Mouse (Mus musculus): ENCODE data around the gene Kat6b. TPM values are rescaled to one million over a fixed set of nuclear protein-coding genes. Genes with fewer than 3 reads are reported as not detected.
A peak's percentile ranks its signal among the peaks of the same experiment; 100 is the strongest.

Gene Kat6b
- total RNA-seq, 2 experiments from 2014 or later: 39.2 to 39.3 TPM

DNA sequence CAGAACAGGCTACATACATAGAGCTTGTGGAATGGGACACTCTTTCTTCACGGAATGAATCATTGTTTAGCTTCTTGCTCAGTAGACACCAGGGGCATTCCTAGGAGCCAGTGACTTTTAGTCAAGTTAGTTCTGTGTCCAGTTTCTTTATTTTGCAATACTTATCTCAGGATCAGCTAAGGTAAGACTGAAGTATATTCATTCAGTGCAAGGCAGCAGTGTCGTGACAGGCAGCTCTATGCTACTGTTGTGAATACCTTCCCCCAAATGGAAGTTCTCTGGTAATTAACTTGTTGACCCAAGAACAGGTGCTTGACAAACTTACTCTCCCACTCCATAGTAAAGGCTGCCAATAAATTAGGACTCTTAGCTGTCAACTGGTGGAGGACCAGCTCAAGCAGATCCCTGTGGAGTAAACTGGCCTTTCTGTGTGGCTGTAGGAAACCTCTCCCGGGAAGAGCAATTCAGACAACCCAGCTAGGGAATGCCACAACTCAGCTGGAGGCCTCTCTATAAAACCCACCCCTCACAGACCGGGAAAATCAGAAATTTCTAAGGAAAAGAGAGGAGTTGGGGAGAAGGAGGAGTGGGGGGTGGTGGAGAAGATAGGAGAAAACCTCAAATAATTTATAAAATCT lies 105.4 kb downstream of the Kat6b start:
- DNase-seq: no peak
- intact Hi-C loops (cut with DNase I): no loop called here

DNA sequence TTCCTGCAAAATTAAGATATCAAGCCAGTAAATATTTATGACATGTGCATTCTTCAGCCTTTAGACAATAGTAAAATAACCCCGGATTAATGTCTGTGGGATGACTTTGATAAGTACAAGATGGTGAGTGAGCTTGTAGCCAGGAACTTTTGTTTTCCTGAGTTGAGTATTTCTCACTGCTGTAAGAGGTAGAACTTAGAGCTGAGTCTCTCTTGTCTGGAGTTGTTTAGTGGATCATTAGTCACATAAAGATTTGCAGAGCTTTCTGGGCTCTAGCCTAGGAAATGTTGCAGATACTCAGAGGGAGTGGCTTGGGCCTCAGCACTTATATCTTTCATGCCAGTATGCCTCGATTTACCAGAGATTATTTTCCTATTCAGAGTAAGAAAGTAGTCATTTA lies 106.7 kb downstream of the Kat6b start:
- intact Hi-C loops (cut with DNase I): no loop called here
- no peak for DNase-seq

DNA sequence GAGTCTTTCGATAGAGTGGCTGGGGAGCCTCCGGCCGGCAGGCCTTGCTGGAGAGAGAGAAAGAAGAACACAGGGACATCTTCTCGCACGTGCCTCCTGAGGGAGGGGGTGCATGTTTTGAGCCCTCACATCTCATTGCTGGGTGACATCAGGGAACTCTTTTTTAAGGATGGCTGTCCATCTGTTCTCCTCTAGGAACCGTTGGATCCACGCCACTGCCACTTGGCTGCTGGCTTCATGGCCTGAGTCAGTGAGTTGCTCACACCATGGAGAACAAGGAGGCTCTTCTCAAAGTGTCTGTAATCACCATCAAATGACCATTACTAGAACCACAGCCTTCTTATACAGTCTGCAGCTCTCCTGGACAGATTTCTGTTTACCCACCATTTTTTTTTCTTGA lies 108.4 kb downstream of the Kat6b start:
- intact Hi-C loops (cut with DNase I): no loop called here
- DNase-seq: peak; percentile 66 to 70

DNA sequence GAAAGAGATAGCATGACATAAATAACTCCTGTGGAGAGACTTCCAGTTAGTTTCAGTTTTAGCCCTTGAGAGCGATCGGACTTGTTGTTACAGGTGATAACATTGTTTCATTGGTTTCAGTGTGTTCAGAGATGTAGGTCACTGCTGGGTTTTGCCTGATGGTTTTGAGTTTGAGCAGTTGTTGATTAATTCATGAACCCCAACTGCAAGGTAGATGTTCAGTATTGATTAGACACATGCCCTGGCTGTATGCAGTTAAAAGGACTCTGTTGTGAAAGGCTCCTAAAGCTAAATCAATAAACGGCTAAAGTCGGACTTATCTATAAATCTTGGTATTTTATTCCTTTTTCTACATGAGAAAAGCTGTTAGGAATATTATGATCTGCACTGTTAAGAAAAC lies 109.0 kb downstream of the Kat6b start:
- intact Hi-C loops (cut with DNase I): no loop called here
- no peak for DNase-seq

DNA sequence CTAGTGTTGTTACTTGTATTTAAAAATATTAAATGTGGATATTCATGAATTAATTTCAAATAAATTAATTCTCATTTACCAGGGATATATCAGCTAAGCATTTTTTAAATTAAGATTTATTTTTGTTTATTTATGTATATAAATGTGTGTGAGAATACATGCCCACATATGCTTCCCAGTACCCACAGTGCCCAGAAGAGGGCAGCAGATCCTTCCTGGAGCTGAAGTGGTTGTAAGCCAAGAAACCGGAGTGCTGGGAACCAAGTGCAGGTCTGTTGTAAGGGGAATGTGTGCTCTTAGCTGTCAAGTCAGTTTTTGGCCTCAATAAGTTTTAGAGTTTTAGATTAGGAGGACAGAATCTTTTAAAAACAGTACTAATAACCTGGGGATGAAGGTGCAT lies 110.9 kb downstream of the Kat6b start:
- intact Hi-C loops (cut with DNase I): no loop called here
- DNase-seq: no peak

DNA sequence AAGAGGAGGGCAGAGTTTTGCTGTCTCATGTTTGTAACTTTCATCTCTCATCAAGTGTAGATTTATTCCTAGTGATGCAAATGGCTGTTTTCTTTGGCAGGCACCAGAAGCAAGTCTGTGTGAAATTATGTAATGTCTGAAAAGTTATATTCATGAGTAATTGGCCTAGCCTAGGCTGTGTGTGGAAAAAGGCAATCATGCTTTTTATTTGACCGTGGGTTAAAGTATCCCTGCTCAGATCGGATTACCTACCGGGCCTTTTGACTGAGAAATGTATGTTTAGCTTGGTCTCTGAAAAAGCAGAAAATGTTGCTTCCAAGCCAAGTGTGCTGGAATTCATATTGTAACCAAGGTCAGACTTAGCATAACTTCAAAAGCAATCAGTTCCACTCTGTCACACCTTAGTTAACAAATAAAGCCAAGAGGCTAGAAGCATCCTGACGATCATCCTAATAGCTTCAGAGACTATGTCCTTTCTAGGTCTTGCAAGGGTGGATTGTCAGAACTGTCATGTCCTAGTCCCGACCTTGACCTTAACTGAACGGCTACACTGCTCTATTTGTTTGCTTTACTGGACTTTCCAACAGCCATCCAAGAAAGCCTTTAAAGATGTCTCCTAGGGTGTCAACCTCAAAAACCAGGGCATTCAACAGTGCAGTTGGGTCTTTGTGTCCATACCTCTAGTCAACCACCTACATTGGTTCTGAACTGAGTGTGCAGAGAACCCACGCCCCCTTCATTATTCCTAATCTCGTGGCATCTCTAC lies 111.9 kb downstream of the Kat6b start:
- DNase-seq: peak in 1 of 2 experiments; percentile 19
- intact Hi-C loops (cut with DNase I): no loop called here

DNA sequence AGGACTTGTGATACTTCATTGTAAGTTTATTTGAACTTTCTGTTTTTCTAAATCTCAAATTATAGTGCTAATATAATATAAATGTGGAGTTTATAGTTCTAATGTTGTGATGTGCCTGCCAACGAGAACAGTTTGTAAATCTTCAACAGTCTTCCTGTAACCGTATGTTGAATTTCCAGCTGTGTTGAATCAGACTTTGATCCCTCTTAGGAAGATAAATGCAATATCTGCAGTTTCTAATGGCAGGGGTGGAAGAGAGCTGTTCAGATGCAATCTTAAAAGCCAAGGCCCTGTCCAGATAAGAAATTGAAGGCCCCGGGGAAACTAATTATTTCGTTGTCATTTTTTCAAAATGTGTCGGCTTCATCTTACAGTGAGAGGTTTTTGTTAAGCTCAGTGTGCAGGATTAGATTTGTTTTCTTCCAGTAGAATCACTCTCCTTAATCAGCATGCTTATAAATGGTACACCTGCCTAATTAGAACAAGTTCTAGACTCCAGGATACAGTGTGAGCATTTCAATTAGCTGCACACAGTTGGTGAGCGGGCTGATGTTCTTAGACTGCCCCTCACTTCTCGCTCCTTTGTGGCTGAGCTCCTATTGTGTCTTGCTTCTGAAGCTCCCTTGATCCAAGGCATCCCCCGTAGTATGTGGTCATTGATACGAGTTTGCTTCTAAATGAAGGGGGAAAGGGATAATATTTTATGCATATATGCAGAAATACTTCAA lies 118.4 kb downstream of the Kat6b start:
- intact Hi-C loops (cut with DNase I): no loop called here

DNA sequence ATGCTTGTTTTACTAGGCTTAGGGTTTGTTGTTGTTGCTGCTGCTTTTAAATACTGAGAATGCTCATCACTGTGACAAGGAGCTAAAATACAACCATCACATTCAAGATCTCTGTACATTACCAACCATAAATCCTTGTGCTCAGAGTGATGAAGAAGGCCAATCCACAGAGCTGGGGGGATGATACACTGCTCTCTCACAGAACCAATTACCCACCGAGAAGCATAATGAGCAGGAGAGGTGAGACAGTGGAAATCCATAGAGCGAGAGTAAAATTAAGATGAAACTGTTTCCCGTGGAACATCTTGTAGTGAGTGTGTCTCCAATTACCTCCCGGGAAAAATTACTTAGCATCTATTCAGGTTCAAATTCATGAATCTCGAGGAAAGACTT lies 118.9 kb downstream of the Kat6b start:
- no peak for DNase-seq
- intact Hi-C loops (cut with DNase I): no loop called here

More for the DNA sequence above, 118.4 kb downstream of the Kat6b start:
- no peak for DNase-seq

DNA sequence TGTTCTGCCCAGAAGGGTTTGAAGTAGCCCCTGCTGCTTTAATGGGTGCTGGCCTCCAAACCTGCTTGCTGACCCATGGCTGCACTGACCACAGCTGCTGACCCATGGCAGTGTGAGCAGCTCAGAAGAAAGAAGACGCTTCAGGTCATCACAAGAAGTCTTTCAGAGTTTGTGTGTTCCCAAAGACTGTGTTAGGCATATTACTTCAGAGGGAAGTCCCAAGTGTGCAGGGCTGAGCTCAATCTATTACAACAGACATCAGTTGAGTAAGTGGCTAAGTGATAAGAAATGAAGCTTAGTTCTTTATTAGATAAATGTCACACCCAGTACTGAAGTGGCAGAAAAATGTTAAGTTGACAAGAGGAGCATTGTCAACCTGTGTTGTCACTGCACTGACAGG lies 119.4 kb downstream of the Kat6b start:
- no peak for DNase-seq
- intact Hi-C loops (cut with DNase I): no loop called here

DNA sequence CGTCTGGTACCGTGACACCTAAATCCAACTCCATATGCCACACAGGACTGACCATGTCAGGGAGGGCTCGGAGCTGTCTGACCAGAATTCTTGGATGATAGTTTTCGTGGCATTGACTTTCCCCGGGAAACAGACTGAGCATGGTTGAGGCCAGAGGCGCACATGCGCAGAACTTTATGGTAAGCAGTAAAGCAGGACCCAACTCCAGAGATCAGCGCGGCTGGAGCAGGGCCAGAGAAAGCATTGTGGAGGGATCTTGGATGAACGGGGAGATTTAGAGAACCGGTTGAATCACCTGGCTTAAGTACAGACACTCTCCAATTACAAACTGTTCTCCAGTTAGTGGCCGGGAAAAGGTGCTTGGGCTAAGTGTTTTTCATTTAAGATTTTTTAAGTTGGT lies 120.9 kb downstream of the Kat6b start:
- intact Hi-C loops (cut with DNase I): no loop called here
- DNase-seq: no peak

DNA sequence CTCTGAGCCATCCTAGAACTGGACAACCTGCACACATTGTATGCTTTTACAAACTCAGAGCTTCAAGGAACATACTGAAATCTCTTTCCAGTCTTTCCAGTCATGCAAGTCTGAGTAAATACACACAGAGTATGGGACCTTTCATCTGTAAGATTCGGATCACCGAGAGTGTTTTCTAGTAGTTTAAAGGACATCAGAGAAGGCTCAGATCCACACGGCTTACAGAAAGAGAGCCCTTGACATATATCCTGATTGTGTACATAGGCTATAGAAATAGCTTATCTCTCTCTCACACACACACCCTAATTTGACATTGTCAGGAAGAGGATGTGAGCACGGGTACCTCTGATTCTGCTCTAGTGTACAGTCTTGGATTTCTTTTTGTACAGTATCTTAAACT lies 121.7 kb downstream of the Kat6b start:
- no peak for DNase-seq
- intact Hi-C loops (cut with DNase I): no loop called here

DNA sequence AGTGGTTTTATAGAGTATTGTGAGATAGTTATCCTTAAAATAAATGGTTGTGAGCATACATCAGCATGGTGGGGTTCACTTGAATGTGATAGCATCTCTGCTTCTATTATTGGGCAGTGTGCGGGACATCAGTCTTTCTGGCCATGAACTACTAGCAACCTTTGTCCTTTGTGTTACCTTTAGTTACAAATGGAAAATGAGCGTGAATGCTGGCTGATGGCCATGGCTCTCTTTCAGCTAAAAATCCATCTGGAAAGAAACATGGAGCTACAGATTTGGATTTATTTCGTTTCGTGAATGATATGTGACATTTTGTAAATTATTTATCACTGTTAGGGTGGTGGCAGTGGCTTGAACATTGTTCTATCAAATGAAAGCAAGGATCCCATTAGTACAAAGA lies 126.5 kb downstream of the Kat6b start:
- intact Hi-C loops (cut with DNase I): loop anchor here (2.0 kb wide), 1 partner anchor 107 kb away; no protein-coding TSS in a partner anchor

DNA sequence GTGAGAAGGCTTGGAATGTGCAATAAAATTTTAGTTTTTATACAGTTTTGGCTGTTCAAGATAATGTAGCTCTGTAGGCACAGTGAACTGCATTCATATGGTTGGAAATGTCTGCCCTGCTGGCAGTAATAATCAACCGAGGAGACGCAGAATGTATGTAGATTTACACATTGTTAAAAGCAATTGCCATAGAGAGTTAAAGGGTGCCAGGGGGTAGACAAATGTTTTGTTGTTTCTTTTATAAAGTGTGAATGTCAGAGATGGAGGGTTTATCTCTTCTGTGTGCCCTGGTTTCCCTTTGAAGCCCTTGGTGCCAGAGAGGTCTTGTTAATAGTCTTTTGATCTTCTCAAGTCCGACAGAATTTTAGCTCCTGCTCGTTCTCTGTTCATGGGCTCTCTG lies 127.7 kb downstream of the Kat6b start:
- DNase-seq: no peak
- intact Hi-C loops (cut with DNase I): loop anchor here (2.0 kb wide), 1 partner anchor 108 kb away; no protein-coding TSS in a partner anchor

More for the DNA sequence above, 126.5 kb downstream of the Kat6b start:
- DNase-seq: no peak

DNA sequence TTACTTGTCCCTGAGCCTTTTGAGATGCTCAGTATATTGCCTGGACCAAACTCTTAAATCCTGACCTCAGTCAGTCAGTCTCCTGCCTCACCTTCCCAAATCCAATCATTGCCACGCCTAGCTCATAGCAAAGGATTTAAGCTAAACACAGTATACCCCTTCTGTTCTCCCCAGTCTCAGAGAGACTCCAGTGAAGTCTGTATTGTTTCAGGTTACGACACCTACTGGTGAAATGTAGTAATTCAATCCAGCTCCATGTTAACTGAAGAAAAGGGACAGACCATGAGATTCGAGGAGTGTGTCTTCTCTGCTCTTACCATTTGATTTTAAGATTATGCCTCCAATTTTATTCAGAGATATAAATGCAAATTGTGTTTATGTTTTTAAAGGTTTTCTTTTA lies 129.0 kb downstream of the Kat6b start:
- peak; percentile 53 to 67 for DNase-seq
- intact Hi-C loops (cut with DNase I): loop anchor here (2.0 to 5.0 kb wide), 2 partner anchors 53 to 473 kb away; no protein-coding TSS in a partner anchor

DNA sequence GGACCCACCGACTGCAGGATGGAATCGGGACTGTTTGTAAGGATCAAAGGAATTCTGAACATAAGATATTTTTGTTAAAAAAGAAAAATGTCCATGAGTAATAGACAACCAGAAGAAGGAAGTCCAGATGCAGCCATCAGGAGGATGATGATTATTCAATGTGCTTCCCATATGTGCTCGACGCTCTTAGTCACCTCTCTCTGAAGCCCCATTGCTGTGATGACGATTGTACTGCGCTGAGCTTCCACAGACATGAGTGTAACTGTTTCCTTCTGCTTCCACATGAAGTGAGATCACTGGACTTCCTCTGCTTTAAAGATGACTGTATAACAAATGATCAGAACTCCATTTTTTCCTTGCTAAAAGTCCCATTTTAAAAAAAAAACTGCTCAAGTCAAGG lies 131.8 kb downstream of the Kat6b start:
- intact Hi-C loops (cut with DNase I): loop anchor here (5.0 kb wide), 1 partner anchor 56 kb away; no protein-coding TSS in a partner anchor
- DNase-seq: no peak

DNA sequence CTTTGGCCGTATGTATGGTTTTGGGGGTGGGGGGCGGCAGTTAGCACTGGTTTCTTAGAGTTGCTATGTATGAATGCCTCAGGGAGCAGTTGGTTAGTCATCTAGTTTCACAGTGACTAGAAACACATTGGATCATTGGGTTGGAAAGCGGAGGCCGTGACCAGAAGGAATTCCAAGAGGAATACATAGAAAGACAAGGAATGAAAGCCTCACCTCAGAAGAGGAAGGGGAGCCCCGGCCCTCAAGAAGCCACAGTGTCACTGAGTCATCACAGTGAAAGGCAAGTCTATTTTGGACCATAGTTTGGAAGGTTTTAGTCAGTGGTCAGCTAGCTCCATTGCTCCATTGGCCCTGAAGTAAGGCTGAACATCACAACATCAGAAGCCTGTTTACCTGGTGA lies 132.9 kb downstream of the Kat6b start:
- intact Hi-C loops (cut with DNase I): loop anchor here (5.0 kb wide), 1 partner anchor 57 kb away; no protein-coding TSS in a partner anchor

DNA sequence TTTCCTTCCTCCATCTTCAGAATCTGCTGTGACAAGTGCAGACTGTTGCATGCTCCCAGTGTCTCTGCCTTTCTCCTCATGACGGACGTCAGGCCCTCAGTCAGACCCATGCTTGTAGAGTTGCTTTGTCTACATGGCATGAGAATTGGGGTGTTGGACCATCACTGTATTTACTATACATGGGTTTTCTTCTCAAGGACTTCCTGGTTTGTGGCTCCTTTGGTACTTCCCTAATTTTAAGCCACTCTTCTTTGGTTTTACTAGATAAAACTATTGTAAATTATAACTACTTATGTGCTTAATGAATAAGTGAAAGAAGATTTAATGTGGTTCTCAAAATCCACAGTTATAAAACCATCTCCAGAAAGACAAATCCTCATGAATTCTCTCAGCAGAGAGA lies 134.6 kb downstream of the Kat6b start:
- no peak for DNase-seq
- intact Hi-C loops (cut with DNase I): no loop called here

More for the DNA sequence above, 132.9 kb downstream of the Kat6b start:
- no peak for DNase-seq

DNA sequence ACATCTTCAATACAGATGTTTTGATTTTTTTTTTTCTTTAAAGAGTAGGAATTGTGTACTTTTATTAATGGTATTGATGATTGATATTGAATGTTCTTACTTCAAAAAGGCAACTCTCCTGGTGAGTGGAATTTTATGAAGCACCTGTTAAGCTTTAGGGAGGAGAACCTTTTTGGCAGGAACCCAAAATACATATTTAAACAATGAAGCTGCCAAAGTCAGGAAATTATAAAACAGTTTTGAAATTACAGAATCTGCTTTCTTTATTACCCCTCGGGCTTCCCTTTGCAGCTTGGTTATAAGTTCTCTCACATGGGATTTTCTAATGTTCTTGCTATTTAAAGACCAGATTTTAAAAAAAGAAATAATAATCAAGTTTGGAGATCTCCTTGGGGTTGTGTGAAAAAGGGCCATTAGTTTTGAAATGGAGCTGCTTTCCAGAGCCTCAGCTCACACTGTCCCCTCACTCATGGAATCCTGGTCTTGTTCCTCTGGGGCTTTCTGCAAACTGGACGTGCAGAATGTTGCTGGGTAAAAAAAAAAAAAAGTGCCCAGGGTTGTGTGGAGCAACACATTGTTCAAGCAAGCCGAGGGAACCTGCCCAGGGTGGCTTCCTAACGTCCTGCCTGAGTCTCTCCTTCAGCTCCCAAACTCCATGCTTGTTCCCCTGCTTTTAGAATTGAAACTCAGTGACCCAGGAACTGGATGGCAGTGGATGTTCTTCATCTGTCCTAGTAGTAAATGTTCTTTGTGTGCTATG lies 136.2 kb downstream of the Kat6b start:
- intact Hi-C loops (cut with DNase I): no loop called here
- DNase-seq: no peak

DNA sequence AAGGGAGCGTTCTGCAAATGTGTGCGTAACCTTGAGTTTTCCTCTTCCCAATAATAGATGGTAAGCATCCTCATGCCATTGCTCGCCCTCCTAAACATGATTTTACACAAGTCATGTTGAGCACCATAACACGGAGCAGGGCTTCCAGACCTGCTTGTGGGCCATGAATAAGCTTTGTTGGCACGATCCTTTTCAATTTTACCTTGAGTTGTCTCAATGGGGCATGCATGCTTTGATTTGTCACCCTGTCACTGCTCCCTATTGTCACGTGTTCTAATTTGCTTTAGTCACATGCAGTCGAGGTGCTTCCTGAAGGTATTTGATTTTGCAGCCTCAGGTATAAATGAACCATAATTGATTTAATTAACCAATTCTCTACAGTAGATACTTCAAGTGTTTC lies 138.7 kb downstream of the Kat6b start:
- no peak for DNase-seq
- intact Hi-C loops (cut with DNase I): no loop called here

DNA sequence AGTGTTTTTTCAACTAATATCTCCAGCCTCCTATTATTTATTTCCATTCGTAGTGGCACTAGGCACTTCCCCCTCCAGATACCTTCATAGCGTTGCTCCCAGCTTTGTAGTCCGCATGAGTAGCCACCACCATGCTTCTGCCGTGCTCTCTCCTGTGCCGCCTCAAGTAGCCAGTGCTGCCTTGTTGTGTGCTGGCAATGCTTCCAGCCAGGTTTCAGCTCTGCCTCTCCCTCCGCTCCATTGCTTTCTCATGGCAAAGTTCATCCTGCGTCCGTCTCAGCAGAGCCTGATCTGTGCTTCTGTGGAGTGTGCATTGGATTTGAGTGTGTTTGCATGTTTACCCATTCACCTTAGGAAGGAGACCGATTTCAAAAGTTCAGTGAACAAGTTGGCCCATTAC lies 144.7 kb downstream of the Kat6b start:
- intact Hi-C loops (cut with DNase I): no loop called here
- no peak for DNase-seq

Data from heart, postnatal 10 days (tissue).